Mouse (Mus musculus) kidney, adult 18-20 months (tissue): ENCODE results near the gene Zyx.

Experiments
- DNase-seq: peaks from one replicate; pipeline ENCODE4 v3.0.0; 2021

Zyx gene

DNA sequence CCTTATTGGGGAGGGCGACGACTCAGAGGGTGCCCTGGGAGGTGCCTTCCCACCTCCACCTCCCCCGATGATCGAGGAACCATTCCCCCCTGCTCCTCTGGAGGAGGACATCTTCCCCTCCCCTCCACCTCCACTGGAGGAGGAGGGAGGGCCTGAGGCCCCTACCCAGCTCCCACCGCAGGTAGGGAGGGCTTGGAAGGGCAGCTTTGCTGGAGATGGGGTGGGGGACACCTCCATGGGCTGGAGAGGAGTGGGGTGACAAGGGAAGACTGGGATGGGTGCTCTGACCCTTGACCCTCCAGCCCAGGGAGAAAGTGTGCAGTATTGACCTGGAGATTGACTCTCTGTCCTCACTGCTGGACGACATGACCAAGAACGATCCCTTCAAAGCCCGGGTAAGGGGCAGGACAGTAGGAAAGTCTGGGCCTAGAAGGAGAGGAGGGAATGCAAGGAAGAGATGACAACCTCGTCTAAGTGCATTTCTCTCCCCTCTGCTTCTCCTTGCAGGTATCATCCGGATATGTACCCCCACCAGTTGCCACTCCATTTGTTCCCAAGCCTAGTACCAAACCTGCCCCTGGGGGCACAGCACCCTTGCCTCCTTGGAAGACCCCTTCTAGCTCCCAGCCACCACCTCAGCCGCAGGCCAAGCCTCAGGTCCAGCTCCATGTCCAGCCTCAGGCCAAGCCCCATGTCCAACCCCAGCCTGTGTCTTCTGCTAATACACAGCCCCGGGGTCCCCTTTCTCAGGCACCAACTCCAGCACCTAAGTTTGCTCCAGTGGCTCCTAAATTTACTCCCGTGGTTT is 1.7 kb downstream of the Zyx start:
- no peak for DNase-seq

- no peak for DNase-seq
Observed at GRCm38 (mm10) chr6:42351776-42352485, 2.5 kb downstream of the Zyx start.

DNA sequence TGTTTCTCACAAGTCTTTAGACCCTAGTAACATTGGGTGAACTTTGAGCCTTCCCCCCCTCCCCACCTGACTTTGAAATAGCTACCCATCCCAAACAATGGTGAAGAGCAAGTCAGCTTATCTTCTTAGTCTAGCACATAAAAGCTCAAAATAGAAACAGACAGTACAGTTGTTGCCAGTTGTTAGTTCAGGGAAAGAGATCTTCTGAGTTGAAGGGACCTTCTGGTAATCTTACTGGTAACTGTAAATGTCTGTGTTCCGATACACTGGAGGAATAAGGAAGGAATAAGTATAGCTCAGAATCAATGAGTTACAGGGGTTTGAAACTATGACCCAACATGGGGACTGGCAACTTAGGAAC is 3.0 kb downstream of the Zyx start:
- no peak for DNase-seq

DNA sequence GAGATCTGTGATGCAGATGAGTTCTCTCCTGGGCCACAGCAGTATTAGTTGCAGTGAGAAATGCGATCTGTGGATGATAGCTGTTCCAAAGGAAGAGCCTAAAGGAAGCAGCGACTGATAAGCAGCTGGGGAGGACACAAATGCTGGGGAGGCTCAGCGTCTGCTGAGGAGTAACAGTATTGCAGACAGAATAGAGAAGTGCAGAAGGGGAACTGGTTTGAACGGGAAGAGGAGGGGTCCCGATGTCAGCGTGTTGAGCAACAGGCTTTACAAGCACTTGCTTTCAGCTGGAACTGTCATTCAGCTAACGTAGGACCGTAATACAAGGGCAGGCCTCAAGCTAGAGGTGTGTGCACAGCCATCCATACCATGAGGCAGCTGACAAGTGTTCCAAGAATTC is 3.8 kb downstream of the Zyx start:
- no peak for DNase-seq

DNA sequence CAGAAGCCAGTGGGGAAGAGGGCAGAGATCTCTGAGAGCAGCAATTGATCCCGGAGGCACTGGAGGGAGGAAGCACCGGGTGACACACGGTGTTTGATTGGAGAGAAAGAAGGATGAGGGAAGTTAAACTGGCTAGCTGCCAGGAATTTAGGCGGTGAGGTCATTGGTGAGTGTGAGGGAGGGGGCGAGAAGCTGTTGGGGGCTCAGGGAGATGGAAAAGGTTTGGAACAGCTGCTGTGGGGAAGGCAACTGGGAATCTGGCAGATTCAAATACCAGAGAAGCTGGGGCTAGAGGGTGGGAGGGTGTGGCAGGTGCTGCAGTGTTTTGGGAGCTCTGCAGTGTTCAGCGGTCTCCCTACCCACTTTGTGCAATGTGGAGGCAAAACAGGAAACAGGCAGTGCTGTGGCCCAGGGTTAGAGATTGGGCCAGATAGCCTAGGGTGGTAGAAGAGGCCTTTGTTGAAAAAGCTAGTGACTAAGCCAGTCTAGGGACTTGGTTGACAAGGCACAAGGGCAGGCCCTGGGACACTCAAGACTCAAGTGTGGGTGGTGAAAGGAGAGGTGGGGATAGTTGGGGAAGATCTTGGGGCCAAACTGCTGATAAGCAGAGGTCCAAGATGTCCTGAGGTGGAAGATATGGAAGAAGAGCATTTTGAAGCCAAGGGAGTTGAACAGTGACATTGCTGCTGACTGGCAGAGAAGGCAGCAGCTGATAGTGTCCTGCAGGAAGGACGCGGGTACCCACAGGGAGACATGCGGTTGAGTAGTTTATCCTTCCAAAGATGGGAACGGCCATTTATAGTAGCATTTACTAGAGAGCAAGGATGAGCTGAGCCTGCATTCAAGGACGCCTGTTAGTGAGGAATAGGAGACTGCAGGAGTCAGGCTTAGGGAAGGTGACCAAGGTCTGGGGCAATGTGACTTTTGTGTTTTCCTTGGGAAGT is 4.9 kb downstream of the Zyx start:
- no peak for DNase-seq

DNA sequence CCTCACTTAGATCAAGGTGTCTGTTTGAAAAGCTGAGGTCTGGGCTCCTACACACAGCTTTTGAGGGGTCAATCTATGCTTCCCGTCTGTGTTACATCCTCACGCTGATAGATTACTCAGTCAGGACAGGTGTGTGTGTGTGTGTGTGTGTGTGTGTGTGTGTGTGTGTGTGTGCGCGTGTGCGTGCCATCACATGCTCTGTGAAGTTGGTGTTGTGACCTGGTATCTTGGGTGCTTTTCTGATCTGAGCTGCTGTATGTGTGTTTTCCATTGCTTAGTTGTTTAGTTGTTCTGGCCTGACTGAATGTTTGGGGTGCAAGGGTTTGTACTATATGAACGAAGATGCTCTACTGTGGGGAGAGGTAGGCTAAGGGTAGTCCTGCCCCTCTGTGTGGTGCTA is 5.9 kb downstream of the Zyx start:
- no peak for DNase-seq

GRCm38 (mm10) chr6:42355794-42356600 is 6.6 kb downstream of the Zyx start:
- DNase-seq, result no peak

DNA sequence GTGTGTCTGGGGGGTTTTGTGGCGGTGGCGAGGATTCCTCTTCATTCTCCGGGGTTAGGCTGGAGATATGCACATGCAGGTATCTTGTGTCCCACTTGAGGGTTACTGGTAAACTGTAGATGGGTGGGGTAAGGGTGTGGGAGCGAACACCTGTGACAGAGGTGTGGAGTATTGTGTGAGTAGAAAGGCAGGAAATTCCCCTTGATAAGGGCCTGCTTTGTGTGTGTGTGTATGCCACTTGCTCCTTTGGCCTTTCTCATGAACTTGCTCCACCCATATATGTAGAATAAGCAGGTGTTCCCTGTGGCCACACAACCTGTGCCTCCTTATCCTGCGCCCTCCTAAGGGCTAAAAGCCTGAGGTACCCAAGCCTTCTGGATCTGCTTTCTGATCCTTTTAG is 7.5 kb downstream of the Zyx start:
- DNase-seq, result no peak

- no peak for DNase-seq
Observed at GRCm38 (mm10) chr6:42357901-42358300, 8.5 kb downstream of the Zyx start.

DNA sequence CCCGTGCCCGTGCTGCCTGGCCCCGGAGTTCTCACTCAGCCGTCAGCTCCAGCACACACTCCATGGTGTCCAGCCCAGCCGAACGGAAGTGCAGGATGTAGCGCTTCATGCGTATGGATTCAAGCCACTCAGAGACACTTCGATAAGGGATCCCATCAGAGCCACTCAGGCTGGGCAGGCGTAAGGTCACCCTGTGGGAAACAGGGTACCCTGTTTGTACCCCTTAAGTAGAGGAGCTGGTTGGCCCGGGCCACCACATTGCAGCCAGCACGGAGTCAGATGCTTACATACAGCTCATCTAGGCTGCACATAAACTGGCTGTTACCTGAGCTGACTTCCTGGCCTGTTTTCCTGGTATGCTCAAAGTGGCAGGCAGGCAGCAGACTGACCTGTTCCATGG is 9.5 kb downstream of the Zyx start:
- DNase-seq, result no peak

GRCm38 (mm10) chr6:42359364-42360147 is 10.1 kb downstream of the Zyx start:
- no peak for DNase-seq

DNA sequence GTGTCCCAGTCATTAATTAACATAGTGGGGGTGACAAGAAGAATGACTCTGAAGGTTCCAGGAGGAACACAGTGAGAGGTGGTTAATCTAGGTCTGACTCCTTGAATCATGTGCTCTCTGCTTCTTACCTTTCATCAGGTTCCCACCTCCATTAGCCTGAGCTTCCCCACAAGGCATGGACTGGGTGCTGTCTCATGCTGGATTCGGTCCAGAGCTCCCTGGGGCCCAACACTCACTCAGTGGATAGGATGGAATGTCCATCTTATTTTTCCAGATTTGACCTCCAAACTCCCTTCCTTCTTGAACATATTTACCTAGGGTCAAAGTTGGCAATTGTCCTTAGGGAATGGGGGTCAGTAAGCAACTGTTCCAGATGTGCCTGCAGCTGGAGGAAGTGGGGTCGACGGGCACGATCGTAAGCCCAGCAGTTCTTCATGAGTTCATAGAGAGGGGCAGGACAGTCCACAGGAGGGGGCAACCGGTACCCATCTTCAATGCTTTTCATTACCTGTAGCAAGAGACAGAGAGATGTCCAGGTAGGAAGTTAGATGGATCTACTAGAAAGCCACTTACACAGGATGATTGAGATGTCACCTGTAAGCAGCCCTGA is 10.9 kb downstream of the Zyx start:
- DNase-seq, result no peak

DNA sequence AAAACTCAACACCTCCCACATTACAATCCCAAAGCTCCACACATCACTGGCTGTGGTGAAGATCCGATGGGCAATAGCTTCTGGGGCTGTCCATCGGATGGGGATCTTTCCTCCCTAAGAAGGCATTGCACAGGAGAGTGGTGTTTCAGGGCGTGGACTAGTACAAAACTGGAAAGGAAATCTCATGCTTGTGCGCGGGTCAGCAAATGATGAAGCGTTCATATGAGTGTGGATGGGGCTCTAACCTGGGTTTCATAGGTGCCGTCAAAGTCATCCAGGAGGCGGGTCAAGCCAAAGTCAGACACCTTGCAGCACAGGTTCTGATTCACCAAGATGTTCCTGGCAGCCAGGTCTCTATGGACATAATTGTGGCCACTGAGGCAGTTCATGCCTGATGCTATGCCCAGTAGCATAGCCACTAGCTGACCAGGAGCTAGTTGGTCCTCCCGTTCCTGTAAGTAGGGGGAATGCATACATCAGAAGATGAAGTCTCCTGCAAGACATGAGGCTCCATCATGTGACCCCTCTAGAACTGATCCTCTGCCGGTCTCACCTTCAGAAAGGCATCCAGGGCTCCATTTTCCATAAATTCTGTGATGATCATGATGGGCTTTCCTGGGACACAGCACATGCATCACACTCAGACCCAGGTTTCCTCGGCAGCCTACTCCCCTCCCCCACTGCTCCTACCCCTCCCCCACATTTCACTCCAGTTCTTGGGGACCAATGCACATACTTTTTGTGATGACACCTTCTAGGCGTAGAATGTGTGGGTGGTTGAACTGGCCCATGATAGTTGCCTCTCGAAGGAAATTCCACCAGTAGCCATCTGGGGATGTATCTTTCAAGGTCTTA is 11.8 kb downstream of the Zyx start:
- no peak for DNase-seq

- no peak for DNase-seq
Observed at GRCm38 (mm10) chr6:42362074-42362473, 12.6 kb downstream of the Zyx start.

DNA sequence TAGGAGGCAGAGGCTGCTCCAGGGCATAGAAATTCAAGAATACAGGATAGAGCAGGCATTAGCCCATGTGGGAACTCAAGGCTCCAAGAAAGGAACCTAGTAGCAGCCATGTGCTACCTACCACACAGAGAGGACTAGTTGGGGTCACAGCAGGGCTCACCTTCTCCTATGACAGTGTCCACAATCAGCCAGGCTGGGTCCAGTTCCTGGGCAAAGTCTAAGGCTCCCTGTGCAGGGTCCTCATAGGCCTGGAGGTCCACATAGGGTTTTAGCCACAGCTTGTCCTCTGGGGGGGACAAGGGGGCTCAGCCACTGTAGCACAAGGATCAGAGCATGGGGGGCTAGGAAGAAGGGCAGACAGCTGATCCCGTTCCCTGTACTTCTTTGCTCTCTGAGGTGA is 13.1 kb downstream of the Zyx start:
- DNase-seq, result no peak

GRCm38 (mm10) chr6:42362974-42363373 is 13.5 kb downstream of the Zyx start:
- no peak for DNase-seq

GRCm38 (mm10) chr6:42364066-42364465 is 14.6 kb downstream of the Zyx start:
- DNase-seq, result no peak

GRCm38 (mm10) chr6:42364607-42365006 is 15.2 kb downstream of the Zyx start:
- no peak for DNase-seq

DNA sequence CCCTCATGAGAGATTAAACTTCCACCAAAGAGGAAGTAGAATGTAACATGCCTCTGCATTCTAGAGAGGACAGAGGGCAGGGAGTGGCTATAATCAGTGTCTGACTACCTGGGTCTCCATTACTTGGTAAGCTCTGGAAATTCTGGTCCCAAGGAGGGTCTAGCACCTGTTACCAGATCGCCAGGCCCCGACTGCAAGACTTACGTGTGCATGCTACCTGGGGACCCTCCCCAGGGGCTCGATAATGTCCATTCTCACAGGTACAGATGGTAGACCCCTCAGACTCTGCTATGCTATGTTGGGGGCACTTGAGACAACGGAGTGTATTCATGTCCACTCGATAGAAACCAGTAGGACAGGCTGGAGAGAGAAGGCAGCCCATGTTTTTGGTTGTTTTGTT is 15.8 kb downstream of the Zyx start:
- DNase-seq, result no peak

DNA sequence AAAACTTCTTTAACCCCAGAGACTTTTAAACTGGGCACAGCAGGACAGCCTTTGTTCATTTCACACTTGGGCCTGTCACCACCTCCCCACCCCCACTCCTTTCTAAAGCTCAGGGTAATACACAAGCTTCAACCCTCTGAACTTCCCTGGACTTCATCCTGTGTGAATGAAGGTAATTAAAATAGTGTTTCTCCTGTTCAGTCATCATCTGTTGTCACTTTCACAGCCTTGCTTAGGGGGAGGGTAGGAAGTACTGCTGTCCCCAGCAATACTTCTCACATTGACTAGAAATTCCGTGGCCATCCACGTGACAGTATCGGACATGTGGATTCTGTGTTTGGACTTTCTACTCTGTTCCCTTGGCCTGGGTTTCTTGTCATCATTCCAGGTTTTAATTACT is 20.4 kb downstream of the Zyx start:
- DNase-seq, result no peak
